Mouse (Mus musculus): ENCODE results near the gene Asic4. TPM values are rescaled to one million over a fixed set of nuclear protein-coding genes. Genes with fewer than 3 reads are reported as not detected.
A peak's percentile ranks its signal among the peaks of the same experiment; 100 is the strongest.

Gene Asic4
- total and polyA plus RNA-seq, 3 experiments = not detected

GRCm38 (mm10) chr1:75518427-75518826, 68.2 kb downstream of the Asic4 start:
- DNase-seq = no peak
- no peaks in the 10 kb centered on the region for H3K4me1 ChIP-seq (ENCODE audit: control insufficient read depth, insufficient read depth, low read length)
- WGBS = 94% methylated on average over 4 of the region's 4 CpGs

GRCm38 (mm10) chr1:75519576-75519975, 69.3 kb downstream of the Asic4 start:
- Histone ChIP-seq H3K27me3 (ENCODE audit: control insufficient read depth, insufficient read depth, low read length) (no peaks in the 10 kb centered on the region), H3K4me3 (no peak overlapping the region), H3K9ac (ENCODE audit: low read depth, low read length) (no peak overlapping the region), H3K4me1 (ENCODE audit: control insufficient read depth, insufficient read depth, low read length) (no peaks in the 10 kb centered on the region), H3K36me3 (ENCODE audit: control insufficient read depth, insufficient read depth, low read length) (no peaks in the 10 kb centered on the region), H3K79me2 (replicated peaks; ENCODE audit: control insufficient read depth, insufficient read depth, low read length) (no peaks in the 10 kb centered on the region), H3K27ac (no peak overlapping the region)
- TF ChIP-seq CTCF (IDR thresholded peaks at IDR 0.05) = no peak
- TF ChIP-seq POLR2A (IDR thresholded peaks at IDR 0.05; ENCODE audit: insufficient read depth, low read depth, low read length) = no peak
- TF ChIP-seq EP300 (IDR thresholded peaks at IDR 0.05; ENCODE audit: insufficient read depth, low read depth, low read length) = no peak
- no peak for DNase-seq
- intact Hi-C loops (cut with DNase I) = no loop called here
- WGBS = 66% methylated on average over 5 of the region's 5 CpGs

More at GRCm38 (mm10) chr1:75518427-75518826, 68.2 kb downstream of the Asic4 start:
- Histone ChIP-seq H3K27me3 (ENCODE audit: control insufficient read depth, insufficient read depth, low read length) (no peaks in the 10 kb centered on the region), H3K27ac (no peak overlapping the region), H3K9ac (ENCODE audit: low read depth, low read length) (no peak overlapping the region), H3K4me3 (no peak overlapping the region), H3K79me2 (replicated peaks; ENCODE audit: control insufficient read depth, insufficient read depth, low read length) (no peaks in the 10 kb centered on the region), H3K36me3 (ENCODE audit: control insufficient read depth, insufficient read depth, low read length) (no peaks in the 10 kb centered on the region)
- TF ChIP-seq CTCF (IDR thresholded peaks at IDR 0.05) (no peak), POLR2A (IDR thresholded peaks at IDR 0.05; ENCODE audit: insufficient read depth, low read depth, low read length) (no peak), EP300 (IDR thresholded peaks at IDR 0.05; ENCODE audit: insufficient read depth, low read depth, low read length) (no peak)
- intact Hi-C loops (cut with DNase I) = no loop called here

GRCm38 (mm10) chr1:75521321-75522031, 71.2 kb downstream of the Asic4 start, which contains the start of gene Stk11ip:
TSS of gene Stk11ip (plus strand) at chr1:75521529.
- Histone ChIP-seq H3K4me1 (ENCODE audit: control insufficient read depth, insufficient read depth, low read length) (no peaks in the 10 kb centered on the region), H3K9ac (ENCODE audit: low read depth, low read length) (peak within 1 kb of the TSS; percentile 45), H3K27me3 (ENCODE audit: control insufficient read depth, insufficient read depth, low read length) (no peaks in the 10 kb centered on the region), H3K79me2 (replicated peaks; ENCODE audit: control insufficient read depth, insufficient read depth, low read length) (no peaks in the 10 kb centered on the region), H3K4me3 (peak within 1 kb of the TSS; percentile 61), H3K36me3 (ENCODE audit: control insufficient read depth, insufficient read depth, low read length) (no peaks in the 10 kb centered on the region), H3K27ac (peak within 1 kb of the TSS; percentile 90)
- intact Hi-C loops (cut with DNase I) = no loop called here
- no peak for TF ChIP-seq EP300 (IDR thresholded peaks at IDR 0.05; ENCODE audit: insufficient read depth, low read depth, low read length)
- TF ChIP-seq POLR2A (IDR thresholded peaks at IDR 0.05; ENCODE audit: insufficient read depth, low read depth, low read length) = peak; percentile 89
- DNase-seq = peak; percentile 94 to 95
- WGBS = under 1% methylated on average over 46 of the region's 46 CpGs

Other genes with a start within 250 kb of the Asic4 start
- 1 to 10 TPM; 3.2 to 3.8 TPM for gene Glb1l, start 239.6 kb upstream of the Asic4 start, total RNA-seq (2021)
- gene Glb1l, start 239.6 kb upstream of the Asic4 start, polyA plus RNA-seq (2012; rRNA removed) = 4.9 and 8.5 TPM in 2 replicates
- 10 to 100 TPM; 42.4 to 42.5 TPM for gene Stk16, start 239.6 kb upstream of the Asic4 start, total RNA-seq (2021)
- gene Stk16, start 239.6 kb upstream of the Asic4 start, polyA plus RNA-seq (2012; rRNA removed) = 68.3 and 82.0 TPM in 2 replicates
- 100 to 1,000 TPM; 973 to 976 TPM for gene Tuba4a, start 230.6 kb upstream of the Asic4 start, total RNA-seq (2021)
- gene Tuba4a, start 230.6 kb upstream of the Asic4 start, polyA plus RNA-seq (2012; rRNA removed) = 781 and 842 TPM in 2 replicates
- gene A630095N17Rik, start 218.3 kb upstream of the Asic4 start, total RNA-seq (2021) = not detected
- gene A630095N17Rik, start 218.3 kb upstream of the Asic4 start, polyA plus RNA-seq (2012; rRNA removed) = not detected in 2 replicates
- gene Dnajb2, start 214.0 kb upstream of the Asic4 start, total RNA-seq (2021) = 100 to 1,000 TPM; 111 to 129 TPM
- 67.9 and 93.3 TPM in 2 replicates for gene Dnajb2, start 214.0 kb upstream of the Asic4 start, polyA plus RNA-seq (2012; rRNA removed)
- 1 to 10 TPM; 1.1 to 1.8 TPM for gene Ptprn, start 185.9 kb upstream of the Asic4 start, total RNA-seq (2021)
- 2.7 and 3.2 TPM in 2 replicates for gene Ptprn, start 185.9 kb upstream of the Asic4 start, polyA plus RNA-seq (2012; rRNA removed)
- not detected for gene Resp18, start 172.0 kb upstream of the Asic4 start, total RNA-seq (2021)
- gene Resp18, start 172.0 kb upstream of the Asic4 start, polyA plus RNA-seq (2012; rRNA removed) = 0.39 TPM in 1 of 2 replicates, not detected in the other
- 10 to 100 TPM; 70.3 to 84.6 TPM for gene Dnpep, start 132.4 kb upstream of the Asic4 start, total RNA-seq (2021)
- gene Dnpep, start 132.4 kb upstream of the Asic4 start, polyA plus RNA-seq (2012; rRNA removed) = 123 and 136 TPM in 2 replicates
- gene Des, start 90.1 kb upstream of the Asic4 start, total RNA-seq (2021) = 1,000 to 10,000 TPM; 1,224 to 1,521 TPM
- 719 and 781 TPM in 2 replicates for gene Des, start 90.1 kb upstream of the Asic4 start, polyA plus RNA-seq (2012; rRNA removed)
- gene Speg, start 75.1 kb upstream of the Asic4 start, total RNA-seq (2021) = 100 to 1,000 TPM; 131 to 135 TPM
- 94.0 and 109 TPM in 2 replicates for gene Speg, start 75.1 kb upstream of the Asic4 start, polyA plus RNA-seq (2012; rRNA removed)
- gene Gmppa, start 14.5 kb upstream of the Asic4 start, total RNA-seq (2021) = 10 to 100 TPM; 38.9 to 39.9 TPM
- gene Gmppa, start 14.5 kb upstream of the Asic4 start, polyA plus RNA-seq (2012; rRNA removed) = 91.3 and 94.6 TPM in 2 replicates
- 10 to 100 TPM; 23.2 to 25.0 TPM for gene Chpf, start 28.9 kb downstream of the Asic4 start, total RNA-seq (2021)
- gene Chpf, start 28.9 kb downstream of the Asic4 start, polyA plus RNA-seq (2012; rRNA removed) = 26.9 and 37.8 TPM in 2 replicates
- under 1 TPM; 0.21 to 0.66 TPM for gene Tmem198, start 29.1 kb downstream of the Asic4 start, total RNA-seq (2021)
- 0.39 and 0.73 TPM in 2 replicates for gene Tmem198, start 29.1 kb downstream of the Asic4 start, polyA plus RNA-seq (2012; rRNA removed)
- 100 to 1,000 TPM; 117 to 131 TPM for gene Obsl1, start 56.0 kb downstream of the Asic4 start, total RNA-seq (2021)
- gene Obsl1, start 56.0 kb downstream of the Asic4 start, polyA plus RNA-seq (2012; rRNA removed) = 87.8 and 119 TPM in 2 replicates
- 1 to 10 TPM; 4.1 to 4.3 TPM for gene Inha, start 56.6 kb downstream of the Asic4 start, total RNA-seq (2021)
- gene Inha, start 56.6 kb downstream of the Asic4 start, polyA plus RNA-seq (2012; rRNA removed) = 17.0 and 20.4 TPM in 2 replicates
- gene Stk11ip, start 71.1 kb downstream of the Asic4 start, total RNA-seq (2021) = 1 to 10 TPM; 7.3 to 7.7 TPM
- 12.9 and 19.8 TPM in 2 replicates for gene Stk11ip, start 71.1 kb downstream of the Asic4 start, polyA plus RNA-seq (2012; rRNA removed)
- 100 to 1,000 TPM; 241 to 300 TPM for gene Slc4a3, start 95.8 kb downstream of the Asic4 start, total RNA-seq (2021)
- gene Slc4a3, start 95.8 kb downstream of the Asic4 start, polyA plus RNA-seq (2012; rRNA removed) = 182 and 222 TPM in 2 replicates

All from heart, adult 2 months (tissue).